Mouse (Mus musculus) hematopoietic multipotent progenitor cell, adult 10-12 weeks (in vitro differentiated cells): ENCODE measurements around the gene Scamp4. TPM values are rescaled to one million over a fixed set of nuclear protein-coding genes. Genes with fewer than 3 reads are reported as not detected.

ENCODE experiments used
- polyA plus RNA-seq: library from polyadenylated mRNA; stranded (reverse); fragments of >175 nt; gene quantifications from 2 replicates; pipeline ENCODE4 v1.2.3, GENCODE M21; 2012; ENCODE audit warnings: low replicate concordance

The Scamp4 gene
- 98.1 and 109 TPM in 2 replicates for polyA plus RNA-seq

GRCm38 (mm10) chr10:80602698-80603325 lies at the start of gene Scamp4, which contains the start of gene Adat3:
Gene Scamp4, plus strand, starts transcription at chr10:80602872.
Gene Adat3, plus strand, starts transcription at chr10:80602880.

DNA sequence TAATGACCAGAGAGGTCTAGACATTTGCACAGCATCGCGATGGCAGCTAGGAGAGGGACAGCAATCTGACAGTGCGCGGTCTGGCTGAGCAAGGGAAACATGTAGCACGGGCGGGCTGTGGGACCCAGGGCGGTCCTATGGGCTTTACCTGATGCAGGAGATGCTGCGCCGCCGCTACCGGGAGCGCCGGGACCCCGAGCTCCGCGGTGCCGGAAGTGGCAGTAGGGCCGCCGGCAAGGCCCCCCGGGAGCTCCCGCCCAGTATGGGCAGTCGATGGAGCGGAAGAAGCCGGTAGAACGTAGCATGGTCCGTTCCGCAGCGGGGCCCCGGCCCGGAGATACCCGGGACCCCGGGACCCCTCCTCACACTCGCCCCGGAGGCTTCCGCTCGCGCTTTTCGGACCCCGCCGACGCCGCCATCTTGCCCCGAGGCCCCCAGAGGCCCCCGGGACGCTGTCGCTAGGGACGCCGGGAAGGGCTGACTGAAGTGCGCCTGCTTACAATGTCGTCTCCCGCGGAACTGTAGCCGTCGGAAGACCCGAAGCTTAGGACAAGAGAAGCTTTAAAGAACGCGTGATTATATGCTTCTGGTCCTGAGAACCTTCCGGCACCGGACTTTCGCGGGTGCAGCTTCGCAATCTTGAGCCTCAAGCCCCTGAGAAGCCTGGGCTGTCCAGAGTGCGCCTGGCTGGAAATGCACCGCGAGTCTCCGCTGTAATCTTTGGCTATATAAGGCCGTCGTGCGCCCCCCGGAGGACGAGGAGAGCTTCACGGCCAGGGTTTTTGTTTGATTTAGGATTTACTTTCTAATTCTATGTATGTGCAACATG lies 41.3 kb upstream of the Scamp4 start, which contains the start of gene Rexo1:
Gene Rexo1 (minus strand): TSS at position 445 of the 829 bp plus-strand sequence.

GRCm38 (mm10) chr10:80577195-80578130 lies 25.2 kb upstream of the Scamp4 start, which contains the start of gene Klf16:
Gene Klf16, minus strand, starts transcription at chr10:80577321.

GRCm38 (mm10) chr10:80589879-80590854 lies 12.5 kb upstream of the Scamp4 start, which contains the start of gene Abhd17a:
Gene Abhd17a, minus strand, starts transcription at chr10:80590341.

DNA sequence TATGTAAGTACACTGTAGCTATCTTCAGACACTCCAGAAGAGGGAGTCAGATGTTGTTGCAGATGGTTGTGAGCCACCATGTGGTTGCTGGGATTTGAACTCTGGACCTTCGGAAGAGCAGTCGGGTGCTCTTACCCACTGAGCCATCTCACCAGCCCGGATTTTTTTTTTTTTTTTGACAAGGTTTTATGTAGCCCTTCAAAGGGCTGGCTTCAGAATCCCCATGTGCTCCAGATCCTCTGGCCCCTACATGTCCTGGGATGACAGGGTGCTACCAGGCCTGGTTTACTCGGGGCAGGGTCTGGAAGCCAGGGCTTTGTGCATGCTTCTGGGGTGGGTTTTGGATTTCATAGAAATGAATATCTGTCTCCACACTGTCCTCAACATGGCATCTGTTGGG lies 3.0 kb downstream of the Scamp4 start, which contains the start of gene Gm49322:
Gene Gm49322 (plus strand): TSS at position 301 of the 400 bp plus-strand sequence.

GRCm38 (mm10) chr10:80622661-80623456 lies 20.2 kb downstream of the Scamp4 start, which contains the start of gene Csnk1g2:
Gene Csnk1g2, plus strand, starts transcription at chr10:80622838.

DNA sequence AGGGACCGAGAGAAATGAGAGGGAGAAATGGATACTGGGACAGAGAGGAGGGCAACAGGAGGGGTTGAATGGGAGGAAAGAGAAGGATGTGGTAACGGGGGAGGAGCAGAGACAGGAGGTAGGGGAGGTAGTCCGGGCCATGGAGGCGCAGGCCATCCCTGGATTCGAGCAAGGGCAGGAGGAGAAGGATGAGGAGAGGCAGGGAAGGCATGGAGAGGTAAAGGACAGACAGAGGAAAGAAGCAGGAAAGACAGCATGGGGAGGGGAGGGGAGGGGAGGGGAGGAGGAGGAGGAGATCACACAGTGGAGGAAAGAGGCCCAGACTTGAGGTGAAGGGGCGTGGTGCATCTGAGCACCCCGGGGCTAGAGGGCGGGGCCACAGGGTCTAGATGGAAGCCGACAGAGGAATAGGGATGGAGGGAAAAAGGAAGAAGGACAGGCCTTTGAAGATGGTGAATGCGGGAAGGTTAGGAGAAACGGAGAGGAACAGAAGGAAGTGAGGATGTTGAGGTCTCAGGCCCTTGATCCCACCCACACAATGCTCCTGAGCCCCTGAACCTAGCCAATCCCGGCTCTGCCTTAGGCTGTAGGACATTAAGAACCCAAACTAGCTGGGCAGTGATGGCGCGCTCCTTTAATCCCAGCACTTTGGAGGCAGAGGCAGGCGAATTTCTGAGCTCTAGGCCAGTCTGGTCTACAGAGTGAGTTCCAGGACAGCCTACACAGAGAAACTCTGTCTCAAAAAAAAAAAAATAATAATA lies 54.4 kb downstream of the Scamp4 start, which contains the start of gene Btbd2:
Gene Btbd2 (minus strand): TSS at position 209 of the 761 bp plus-strand sequence.

Other genes with a start within 250 kb of the Scamp4 start
- not detected in 2 replicates for gene Plk5, start 246.4 kb upstream of the Scamp4 start, polyA plus RNA-seq
- gene Mex3d, start 215.2 kb upstream of the Scamp4 start, polyA plus RNA-seq = 21.9 and 48.1 TPM in 2 replicates
- 141 and 180 TPM in 2 replicates for gene Mbd3, start 203.3 kb upstream of the Scamp4 start, polyA plus RNA-seq
- 422 and 621 TPM in 2 replicates for gene Uqcr11, start 196.0 kb upstream of the Scamp4 start, polyA plus RNA-seq
- gene Tcf3, start 169.2 kb upstream of the Scamp4 start, polyA plus RNA-seq = 498 and 875 TPM in 2 replicates
- not detected in 2 replicates for gene Onecut3, start 108.0 kb upstream of the Scamp4 start, polyA plus RNA-seq
- gene Atp8b3, start 63.7 kb upstream of the Scamp4 start, polyA plus RNA-seq = not detected in 2 replicates
- gene Rexo1, start 41.3 kb upstream of the Scamp4 start, polyA plus RNA-seq = 152 and 358 TPM in 2 replicates
- gene Klf16, start 25.6 kb upstream of the Scamp4 start, polyA plus RNA-seq = 68.0 and 118 TPM in 2 replicates
- 461 and 1,380 TPM in 2 replicates for gene Abhd17a, start 12.5 kb upstream of the Scamp4 start, polyA plus RNA-seq
- gene Adat3, start within 50 bp of the Scamp4 start, polyA plus RNA-seq = 14.8 and 42.0 TPM in 2 replicates
- 0.94 and 4.2 TPM in 2 replicates for gene Gm49322, start 3.1 kb downstream of the Scamp4 start, polyA plus RNA-seq
- 480 and 641 TPM in 2 replicates for gene Csnk1g2, start 20.0 kb downstream of the Scamp4 start, polyA plus RNA-seq
- gene Btbd2, start 54.2 kb downstream of the Scamp4 start, polyA plus RNA-seq = 79.6 and 100 TPM in 2 replicates
- gene Mknk2, start 75.2 kb downstream of the Scamp4 start, polyA plus RNA-seq = 710 and 986 TPM in 2 replicates
- 101 and 135 TPM in 2 replicates for gene Mob3a, start 99.1 kb downstream of the Scamp4 start, polyA plus RNA-seq
- gene Izumo4, start 99.3 kb downstream of the Scamp4 start, polyA plus RNA-seq = 65.5 and 73.9 TPM in 2 replicates
- gene Ap3d1, start 139.4 kb downstream of the Scamp4 start, polyA plus RNA-seq = 42.2 and 65.5 TPM in 2 replicates
- 80.4 and 136 TPM in 2 replicates for gene Dot1l, start 152.3 kb downstream of the Scamp4 start, polyA plus RNA-seq
- 321 and 932 TPM in 2 replicates for gene Sf3a2, start 195.3 kb downstream of the Scamp4 start, polyA plus RNA-seq
- gene Plekhj1, start 195.8 kb downstream of the Scamp4 start, polyA plus RNA-seq = 209 and 238 TPM in 2 replicates
- gene Amh, start 202.4 kb downstream of the Scamp4 start, polyA plus RNA-seq = 1.1 and 3.0 TPM in 2 replicates
- not detected in 2 replicates for gene Jsrp1, start 210.6 kb downstream of the Scamp4 start, polyA plus RNA-seq
- 1,467 and 1,742 TPM in 2 replicates for gene Oaz1, start 223.8 kb downstream of the Scamp4 start, polyA plus RNA-seq
- gene Lingo3, start 241.2 kb downstream of the Scamp4 start, polyA plus RNA-seq = 0.04 TPM in 1 of 2 replicates, not detected in the other